Mouse (Mus musculus) layer of hippocampus, adult 6 months (tissue): Measurements from ENCODE around the gene Gm3543. TPM values are rescaled to one million over a fixed set of nuclear protein-coding genes. Genes with fewer than 3 reads are reported as not detected.

ENCODE experiments used
- long read RNA-seq, 2 experiments: library from polyadenylated mRNA; unstranded; transcript quantifications; one replicate each; pipeline ENCODE4 v2.0.0; 2019 to 2020
- polyA plus RNA-seq: library from polyadenylated mRNA; unstranded; fragments of <200 nt; fragmentation: Nextera tagmentation; gene quantifications from 2 replicates; pipeline ENCODE4 v1.2.3, GENCODE M21; 2021

Gm3543 gene
- polyA plus RNA-seq: not detected in 2 replicates
- long read RNA-seq, experiment 1: 0 reads
- long read RNA-seq, experiment 2: 0 reads

DNA sequence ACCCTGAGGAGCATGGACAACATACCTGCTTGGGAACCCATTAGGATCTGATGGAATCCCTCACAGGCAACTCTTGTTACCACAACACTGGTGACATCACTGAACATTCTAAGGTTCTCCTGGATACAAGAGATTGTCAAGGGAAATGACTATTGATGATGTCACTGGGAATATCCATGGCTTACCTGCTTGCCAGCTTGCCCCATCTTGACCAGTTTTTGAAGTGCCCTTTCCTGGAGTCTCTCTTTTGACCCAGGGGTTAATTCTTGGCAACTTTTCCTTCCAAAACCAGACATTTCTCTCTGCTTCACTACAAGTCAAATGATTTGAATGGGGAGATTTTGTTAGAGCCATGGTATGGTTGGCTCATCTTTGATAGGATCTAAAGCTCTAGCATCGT is at the start of gene Gm3543:
Gm3543 (minus strand) TSS at position 101 of the 400 bp plus-strand sequence.

DNA sequence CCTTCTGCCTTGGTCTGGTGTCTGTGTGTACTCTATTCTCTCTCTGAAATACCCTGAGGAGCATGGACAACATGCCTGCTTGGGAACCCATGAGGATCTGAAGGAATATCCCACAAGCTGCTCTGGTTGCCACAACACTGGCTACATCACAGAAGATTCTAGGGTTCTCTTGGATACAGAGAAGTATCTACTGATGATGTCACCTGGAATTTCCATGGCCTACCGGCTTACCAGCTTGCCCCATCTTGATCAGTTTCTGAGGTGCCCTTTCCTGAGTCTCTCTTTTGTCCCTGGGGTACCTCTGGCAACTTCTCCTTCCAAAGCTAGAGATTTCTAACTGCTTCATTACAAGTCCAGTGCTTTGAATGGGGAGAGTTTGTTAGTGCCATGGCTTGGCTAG is 15.3 kb downstream of the Gm3543 start, which contains the start of gene Gm6401:
Gm6401 (minus strand) TSS at position 101 of the 400 bp plus-strand sequence.

DNA sequence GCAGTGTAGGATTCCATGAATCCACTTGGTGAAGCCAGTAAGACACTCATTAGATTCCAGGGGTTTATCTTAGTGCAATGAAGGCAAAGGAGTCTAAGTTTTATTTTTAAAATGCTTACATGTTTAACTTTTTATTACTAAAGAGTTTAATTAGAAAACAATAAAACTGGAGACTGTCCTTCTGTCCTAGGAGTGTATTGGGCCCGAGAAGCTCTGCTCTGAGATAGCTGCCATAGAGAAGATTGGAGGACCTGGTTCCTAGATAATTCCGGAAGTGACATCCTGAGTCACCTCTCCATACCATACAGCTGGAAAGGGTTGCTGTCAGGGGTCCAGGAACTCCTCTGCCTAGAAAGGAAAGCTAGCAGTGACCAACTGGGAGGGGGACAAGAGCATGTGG is 39.4 kb downstream of the Gm3543 start, which contains the start of gene 1700024B05Rik:
1700024B05Rik (plus strand) TSS at position 301 of the 400 bp plus-strand sequence.

Other genes with a start within 250 kb of the Gm3543 start
- gene Gm7929, start 232.7 kb downstream of the Gm3543 start, polyA plus RNA-seq: not detected in 2 replicates
- not detected in 2 replicates for gene Gm47189, start 210.9 kb downstream of the Gm3543 start, polyA plus RNA-seq
- gene Gm7980, start 76.0 kb downstream of the Gm3543 start, polyA plus RNA-seq: not detected in 2 replicates
- not detected in 2 replicates for gene 1700049E17Rik1, start 58.4 kb downstream of the Gm3543 start, polyA plus RNA-seq
- gene 1700024B05Rik, start 39.3 kb downstream of the Gm3543 start, polyA plus RNA-seq: not detected in 2 replicates
- gene Gm6401, start 15.4 kb downstream of the Gm3543 start, polyA plus RNA-seq: not detected in 2 replicates
- not detected in 2 replicates for gene Gm7951, start 134.0 kb upstream of the Gm3543 start, polyA plus RNA-seq
- not detected in 2 replicates for gene Gm17027, start 179.3 kb upstream of the Gm3543 start, polyA plus RNA-seq
- not detected in 2 replicates for gene Gm3573, start 207.5 kb upstream of the Gm3543 start, polyA plus RNA-seq